Mouse (Mus musculus): ENCODE results near the gene Lima1.
"Not testable (repeated sequence)": the region's sequence is repeated elsewhere in the genome, so short reads cannot be mapped to it uniquely, and the experiment has no call there.

The Lima1 gene

GRCm38 (mm10) chr15:99801885-99802572 lies 73.2 kb downstream of the Lima1 start:
- DNase-seq, result no peak

- DNase-seq, result no peak
Measured at GRCm38 (mm10) chr15:99799706-99800105, 75.5 kb downstream of the Lima1 start.

- DNase-seq, result no peak
Measured at GRCm38 (mm10) chr15:99797898-99798297, 77.4 kb downstream of the Lima1 start.

- peak; percentile 37 for DNase-seq
Measured at GRCm38 (mm10) chr15:99796735-99797134, 78.5 kb downstream of the Lima1 start.

GRCm38 (mm10) chr15:99796066-99796465 lies 79.2 kb downstream of the Lima1 start:
- peak; percentile 51 for DNase-seq

- DNase-seq, result no peak
Measured at GRCm38 (mm10) chr15:99792221-99792815, 82.9 kb downstream of the Lima1 start.

- no peak for DNase-seq
Measured at GRCm38 (mm10) chr15:99791003-99791402, 84.3 kb downstream of the Lima1 start.

- DNase-seq, result no peak
Measured at GRCm38 (mm10) chr15:99790464-99790863, 84.8 kb downstream of the Lima1 start.

- peak; percentile 56 for DNase-seq
Measured at GRCm38 (mm10) chr15:99787625-99788120, 87.6 kb downstream of the Lima1 start.

GRCm38 (mm10) chr15:99778677-99779335 lies 96.5 kb downstream of the Lima1 start:
- DNase-seq, result no peak

- peak; percentile 37 for DNase-seq
Measured at GRCm38 (mm10) chr15:99778148-99778547, 97.1 kb downstream of the Lima1 start.

- DNase-seq, result no peak
Measured at GRCm38 (mm10) chr15:99772925-99773324, 102.3 kb downstream of the Lima1 start.

- DNase-seq, result not testable (repeated sequence)
Measured at GRCm38 (mm10) chr15:99772881-99772924, 102.6 kb downstream of the Lima1 start, which contains the start of gene Cers5. Cers5 (minus strand) TSS chr15:99772885.

- peak; percentile 95 for DNase-seq
Measured at GRCm38 (mm10) chr15:99772277-99772880, 102.9 kb downstream of the Lima1 start.

GRCm38 (mm10) chr15:99771601-99772276 lies 103.5 kb downstream of the Lima1 start:
- no peak for DNase-seq

- no peak for DNase-seq
Measured at GRCm38 (mm10) chr15:99771004-99771500, 104.2 kb downstream of the Lima1 start.

- DNase-seq, result no peak
Measured at GRCm38 (mm10) chr15:99768761-99769160, 106.5 kb downstream of the Lima1 start.

- DNase-seq, result no peak
Measured at GRCm38 (mm10) chr15:99767467-99767866, 107.8 kb downstream of the Lima1 start.

GRCm38 (mm10) chr15:99754204-99754603 lies 121.1 kb downstream of the Lima1 start:
- DNase-seq, result no peak

GRCm38 (mm10) chr15:99740229-99740628 lies 135.0 kb downstream of the Lima1 start:
- DNase-seq, result no peak

- no peak for DNase-seq
Measured at GRCm38 (mm10) chr15:99736675-99737074, 138.6 kb downstream of the Lima1 start.

- DNase-seq, result peak; percentile 100
Measured at GRCm38 (mm10) chr15:99735631-99736030, 139.6 kb downstream of the Lima1 start.

- DNase-seq, result no peak
Measured at GRCm38 (mm10) chr15:99733186-99733585, 142.1 kb downstream of the Lima1 start.

All from kidney, postnatal 10 days (tissue).